Mouse (Mus musculus): ENCODE data around the gene Retsat.

Retsat gene

GRCm38 (mm10) chr6:72597956-72598753 is at the start of gene Retsat, which contains the start of gene Elmod3:
Retsat (plus strand) TSS chr6:72598475.
Elmod3 (minus strand) TSS chr6:72598413.
- DNase-seq, result peak; percentile 85

GRCm38 (mm10) chr6:72549041-72549580 is 49.2 kb upstream of the Retsat start:
- DNase-seq, result no peak

- DNase-seq, result no peak
Measured at GRCm38 (mm10) chr6:72550025-72550424, 48.2 kb upstream of the Retsat start.

- DNase-seq, result no peak
Measured at GRCm38 (mm10) chr6:72550503-72551100, 47.7 kb upstream of the Retsat start.

- peak; percentile 36 for DNase-seq
Measured at GRCm38 (mm10) chr6:72552171-72553078, 45.9 kb upstream of the Retsat start.

- DNase-seq, result no peak
Measured at GRCm38 (mm10) chr6:72553079-72553412, 45.2 kb upstream of the Retsat start.

GRCm38 (mm10) chr6:72560801-72561200 is 37.5 kb upstream of the Retsat start:
- no peak for DNase-seq

GRCm38 (mm10) chr6:72562486-72562885 is 35.8 kb upstream of the Retsat start:
- no peak for DNase-seq

GRCm38 (mm10) chr6:72562894-72563293 is 35.4 kb upstream of the Retsat start:
- no peak for DNase-seq

GRCm38 (mm10) chr6:72565506-72565905 is 32.8 kb upstream of the Retsat start:
- no peak for DNase-seq

GRCm38 (mm10) chr6:72566044-72566443 is 32.2 kb upstream of the Retsat start:
- peak; percentile 85 for DNase-seq

GRCm38 (mm10) chr6:72567508-72567907 is 30.8 kb upstream of the Retsat start:
- no peak for DNase-seq

GRCm38 (mm10) chr6:72568736-72569135 is 29.5 kb upstream of the Retsat start:
- DNase-seq, result no peak

- DNase-seq, result no peak
Measured at GRCm38 (mm10) chr6:72570644-72571397, 27.5 kb upstream of the Retsat start.

GRCm38 (mm10) chr6:72571826-72572225 is 26.4 kb upstream of the Retsat start:
- DNase-seq, result no peak

GRCm38 (mm10) chr6:72576041-72576440 is 22.2 kb upstream of the Retsat start:
- no peak for DNase-seq

- no peak for DNase-seq
Measured at GRCm38 (mm10) chr6:72581625-72582382, 16.5 kb upstream of the Retsat start.

- DNase-seq, result no peak
Measured at GRCm38 (mm10) chr6:72583211-72583839, 14.9 kb upstream of the Retsat start.

- no peak for DNase-seq
Measured at GRCm38 (mm10) chr6:72584154-72584553, 14.1 kb upstream of the Retsat start.

GRCm38 (mm10) chr6:72586701-72587100 is 11.6 kb upstream of the Retsat start:
- DNase-seq, result no peak

GRCm38 (mm10) chr6:72588307-72588706 is 10.0 kb upstream of the Retsat start:
- no peak for DNase-seq
